Mouse (Mus musculus): ENCODE results near the gene Catsperz.

DNA sequence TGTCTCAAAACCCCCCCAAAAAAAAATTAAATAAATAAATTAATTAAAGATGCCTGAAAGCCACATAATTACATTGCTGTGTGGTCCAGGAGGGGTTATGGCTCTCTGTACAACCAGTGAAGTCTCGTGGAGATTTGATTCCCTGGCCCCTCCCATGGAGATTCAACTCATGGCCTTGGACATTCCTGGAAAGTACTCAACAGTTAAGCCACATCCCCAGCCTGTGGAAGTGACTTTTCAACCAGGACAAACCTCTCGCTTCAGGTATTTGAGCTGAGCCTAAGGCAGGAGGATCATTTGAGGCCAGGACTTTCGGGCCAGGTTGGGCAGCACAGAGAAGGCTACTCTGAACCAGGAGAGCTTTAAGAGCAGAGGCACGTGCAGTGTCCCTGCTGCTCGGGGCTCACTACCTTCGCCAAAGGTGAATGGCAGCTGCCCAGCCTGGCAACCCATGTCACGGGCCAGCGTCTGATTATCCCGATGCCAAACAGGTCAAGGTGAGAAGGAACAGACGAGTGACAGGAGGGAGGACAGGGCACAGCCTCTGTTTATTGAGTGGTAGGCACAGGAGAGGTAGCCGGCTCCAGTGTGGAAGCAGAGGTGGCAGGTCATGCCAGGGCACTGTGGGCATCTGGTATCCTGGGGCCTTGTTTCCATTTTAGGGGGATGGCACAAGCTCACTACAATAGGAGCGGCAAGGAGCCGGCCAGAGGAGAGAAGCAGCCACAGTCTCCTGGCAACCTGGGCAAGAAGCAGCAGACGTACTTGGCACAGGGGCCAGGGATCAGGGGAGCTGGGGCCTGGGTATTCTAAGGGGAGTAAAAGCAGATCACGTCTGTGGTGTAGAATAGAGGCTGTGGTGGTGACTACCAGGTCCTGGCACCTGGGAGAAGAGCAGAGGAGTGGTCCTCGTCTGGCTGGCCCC is 12.6 kb upstream of the Catsperz start:
- no peak for TF ChIP-seq CTCF (IDR thresholded peaks at IDR 0.05; ENCODE audit: low read depth)
- TF ChIP-seq EP300 (IDR thresholded peaks at IDR 0.05; ENCODE audit: low read depth), result no peak

Measured in liver, postnatal 0 days (tissue).